Mouse (Mus musculus): ENCODE measurements around the gene Nsmce1. TPM values are rescaled to one million over a fixed set of nuclear protein-coding genes. Genes with fewer than 3 reads are reported as not detected.

Gene Nsmce1
- polyA plus RNA-seq, 1 experiment from 2014 or later, result 88.3 TPM

DNA sequence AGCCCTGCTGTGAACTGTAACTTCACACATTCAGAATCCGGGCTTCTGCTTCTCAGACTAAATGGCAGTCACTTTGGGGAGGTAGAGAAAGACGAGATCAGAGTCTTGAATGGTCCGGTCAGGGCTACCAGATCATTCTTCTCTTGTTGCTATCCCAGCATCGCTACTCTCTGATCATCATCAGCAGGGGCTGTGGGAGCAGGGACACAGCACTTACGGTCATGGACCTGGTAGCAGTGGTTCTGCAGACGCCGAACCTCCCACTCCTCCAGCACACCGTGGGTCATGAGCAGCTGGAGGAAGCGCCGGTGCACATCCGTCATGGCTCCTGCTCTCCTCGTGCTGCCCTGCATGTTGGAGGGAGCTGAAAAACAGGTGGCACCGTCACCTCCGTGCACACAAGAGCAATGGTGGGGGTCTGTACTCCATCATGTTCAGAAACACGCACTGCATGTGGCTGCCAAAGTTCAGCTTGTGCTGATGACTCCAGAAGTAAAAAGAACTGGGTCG lies 5.2 kb downstream of the Nsmce1 start:
- WGBS, result 94% methylated on average over 16 of the region's 16 CpGs
- H3K4me1 ChIP-seq, result peaks cover 16% of the 10 kb centered on the region
- no peak overlapping the region for H3K4me3 ChIP-seq
- 0 out of 2 replicates have a peak, but pooled peaks cover 3% of the 10 kb centered on the region for H3K36me3 ChIP-seq (replicated peaks)
- no peak overlapping the region for H3K4me2 ChIP-seq
- H3K27me3 ChIP-seq (replicated peaks), result no peaks in the 10 kb centered on the region
- no peak overlapping the region for H3K27ac ChIP-seq
- no peak for ATAC-seq (replicated peaks)
- H3K9ac ChIP-seq, result no peak overlapping the region
- H3K9me3 ChIP-seq, result no peaks in the 10 kb centered on the region

DNA sequence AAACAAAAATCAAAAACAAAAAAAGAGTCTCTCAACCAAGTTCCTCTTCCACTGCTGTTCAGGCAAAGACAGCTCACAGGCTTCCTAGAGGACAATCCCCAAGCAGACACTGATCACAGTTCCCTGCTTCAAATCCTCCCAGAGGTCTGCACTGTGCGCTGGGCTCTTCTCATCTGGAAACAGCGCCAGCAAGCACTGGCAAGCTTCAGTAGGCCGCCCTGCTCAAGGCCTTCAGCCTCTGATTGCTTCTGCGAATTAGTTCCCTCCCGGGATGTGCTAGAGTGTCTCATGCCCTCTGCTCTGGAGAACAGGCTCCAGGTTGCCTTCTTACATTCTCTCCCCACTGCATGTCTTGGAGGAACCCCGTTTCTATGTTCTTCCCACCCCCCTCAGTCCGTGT lies 6.6 kb downstream of the Nsmce1 start:
- H3K4me1 ChIP-seq, result peaks cover 8% of the 10 kb centered on the region
- no peaks in the 10 kb centered on the region for H3K9me3 ChIP-seq
- WGBS, result 93% methylated on average over 7 of the region's 7 CpGs
- no peak overlapping the region for H3K4me2 ChIP-seq
- 0 out of 2 replicates have a peak, but pooled peaks cover 4% of the 10 kb centered on the region for H3K36me3 ChIP-seq (replicated peaks)
- H3K27me3 ChIP-seq (replicated peaks), result no peaks in the 10 kb centered on the region
- no peak overlapping the region for H3K9ac ChIP-seq
- no peak overlapping the region for H3K4me3 ChIP-seq
- no peak for ATAC-seq (replicated peaks)
- no peak overlapping the region for H3K27ac ChIP-seq

DNA sequence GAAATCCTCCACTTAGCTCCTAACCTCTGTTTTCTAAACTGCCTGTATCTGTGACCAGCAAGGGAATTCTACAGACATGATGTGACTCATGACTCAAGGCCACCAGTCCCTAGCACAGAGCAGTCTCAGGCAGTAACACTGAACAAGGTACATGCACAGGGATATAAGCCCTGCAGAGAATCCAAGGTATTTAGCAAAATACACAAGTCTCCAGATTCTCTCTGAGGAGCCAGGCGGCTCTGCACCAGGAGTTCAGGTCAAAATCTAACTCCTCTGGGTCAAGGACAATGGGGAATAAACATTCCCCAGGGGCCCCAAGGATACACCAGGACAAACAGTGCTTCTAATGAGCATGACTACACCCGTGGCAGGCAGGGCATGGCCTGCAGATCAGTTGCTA lies 8.5 kb downstream of the Nsmce1 start:
- ATAC-seq (replicated peaks), result no peak
- Histone ChIP-seq H3K9me3 (no peaks in the 10 kb centered on the region), H3K4me3 (no peak overlapping the region), H3K27me3 (replicated peaks) (no peaks in the 10 kb centered on the region), H3K4me2 (no peak overlapping the region), H3K9ac (no peak overlapping the region), H3K4me1 (no peaks in the 10 kb centered on the region), H3K27ac (no peak overlapping the region), H3K36me3 (replicated peaks) (0 out of 2 replicates have a peak, but pooled peaks cover 4% of the 10 kb centered on the region)
- WGBS, result 64% methylated on average over 2 of the region's 2 CpGs

DNA sequence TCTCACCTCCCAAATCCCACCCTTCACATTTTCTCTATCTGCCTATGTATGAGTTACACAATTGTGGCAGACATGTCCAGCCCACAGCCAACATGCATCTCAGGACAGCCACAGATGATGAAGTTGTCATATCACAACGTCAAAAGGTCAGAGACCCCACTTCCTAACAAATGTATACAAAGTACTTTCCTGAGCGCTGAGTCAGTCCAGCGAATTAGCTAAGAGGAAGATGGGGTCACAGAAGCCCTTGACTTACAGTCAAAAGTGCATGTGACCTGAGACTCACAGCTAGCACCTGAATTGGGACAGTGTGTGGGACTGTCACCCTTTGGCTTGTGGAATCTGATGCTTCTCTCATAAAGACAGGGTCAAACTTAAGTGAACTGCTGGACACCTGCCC lies 9.1 kb downstream of the Nsmce1 start:
- Histone ChIP-seq H3K36me3 (replicated peaks) (0 out of 2 replicates have a peak, but pooled peaks cover 4% of the 10 kb centered on the region), H3K9me3 (no peaks in the 10 kb centered on the region), H3K27ac (no peak overlapping the region), H3K4me2 (no peak overlapping the region), H3K4me3 (no peak overlapping the region), H3K9ac (no peak overlapping the region), H3K4me1 (no peaks in the 10 kb centered on the region), H3K27me3 (replicated peaks) (no peaks in the 10 kb centered on the region)
- 85% methylated on average over 3 of the region's 3 CpGs for WGBS
- no peak for ATAC-seq (replicated peaks)

DNA sequence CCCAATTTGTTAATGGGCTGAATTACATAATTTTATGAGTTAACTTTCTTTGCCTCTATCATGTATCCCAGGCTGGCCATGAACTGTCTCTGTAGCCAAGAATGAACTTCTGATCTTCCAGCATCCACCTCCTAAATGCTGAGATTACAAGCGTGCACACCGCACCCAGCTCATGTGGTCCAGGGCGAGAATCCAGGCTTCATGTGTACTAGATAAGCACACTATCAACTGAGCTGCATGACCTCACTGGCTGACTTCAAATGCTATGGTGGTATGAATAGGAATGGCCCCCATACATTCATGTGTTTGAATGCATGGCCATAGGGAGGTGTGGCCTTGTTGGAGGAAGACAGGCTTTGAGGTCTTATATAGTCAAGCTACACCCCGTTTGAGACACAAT lies 10.9 kb downstream of the Nsmce1 start:
- Histone ChIP-seq H3K4me1 (peaks cover 7% of the 10 kb centered on the region; the same call in 1 of the 2 replicates), H3K27ac (no peak overlapping the region), H3K36me3 (replicated peaks) (0 out of 2 replicates have a peak, but pooled peaks cover 4% of the 10 kb centered on the region), H3K4me3 (no peak overlapping the region), H3K9me3 (no peaks in the 10 kb centered on the region), H3K4me2 (no peak overlapping the region), H3K27me3 (replicated peaks) (no peaks in the 10 kb centered on the region), H3K9ac (no peak overlapping the region)
- 96% methylated on average over 4 of the region's 4 CpGs for WGBS
- ATAC-seq (replicated peaks), result no peak

DNA sequence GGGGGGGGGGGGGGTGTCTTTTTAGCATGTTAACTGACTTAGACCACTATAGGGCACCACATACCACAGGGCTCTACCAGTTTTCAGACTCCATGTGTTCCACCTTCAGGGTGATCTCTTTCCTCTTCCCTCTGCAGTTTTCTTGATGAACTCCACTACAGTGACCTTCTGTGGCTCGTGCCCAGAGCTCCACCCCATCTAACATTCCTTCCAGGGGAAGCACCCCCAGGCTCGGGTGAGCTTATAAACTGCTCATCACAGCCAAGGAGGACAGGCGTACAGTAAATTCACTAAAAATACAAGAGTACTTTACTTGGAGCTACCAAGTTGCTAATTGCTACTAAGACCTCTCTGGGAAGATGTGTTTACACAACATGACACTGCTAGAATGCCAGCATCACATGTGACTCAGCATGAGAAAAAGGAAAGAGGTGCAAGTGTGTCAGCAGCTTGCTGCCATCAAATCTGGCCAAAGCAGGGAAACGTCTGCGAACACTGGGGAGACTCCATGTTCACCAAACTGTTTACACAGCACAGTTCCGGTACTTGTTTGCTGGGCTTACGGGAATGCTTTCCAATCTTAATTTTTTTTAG lies 12.9 kb downstream of the Nsmce1 start:
- no peaks in the 10 kb centered on the region for H3K9me3 ChIP-seq
- no peaks in the 10 kb centered on the region for H3K27me3 ChIP-seq (replicated peaks)
- H3K9ac ChIP-seq, result no peak overlapping the region
- no peak for ATAC-seq (replicated peaks)
- H3K27ac ChIP-seq, result no peak overlapping the region
- 0 out of 2 replicates have a peak, but pooled peaks cover 4% of the 10 kb centered on the region for H3K36me3 ChIP-seq (replicated peaks)
- peaks cover 7% of the 10 kb centered on the region; the same call in 1 of the 2 replicates for H3K4me1 ChIP-seq
- no peak overlapping the region for H3K4me2 ChIP-seq
- no peak overlapping the region for H3K4me3 ChIP-seq
- WGBS, result 87% methylated on average over 7 of the region's 7 CpGs

DNA sequence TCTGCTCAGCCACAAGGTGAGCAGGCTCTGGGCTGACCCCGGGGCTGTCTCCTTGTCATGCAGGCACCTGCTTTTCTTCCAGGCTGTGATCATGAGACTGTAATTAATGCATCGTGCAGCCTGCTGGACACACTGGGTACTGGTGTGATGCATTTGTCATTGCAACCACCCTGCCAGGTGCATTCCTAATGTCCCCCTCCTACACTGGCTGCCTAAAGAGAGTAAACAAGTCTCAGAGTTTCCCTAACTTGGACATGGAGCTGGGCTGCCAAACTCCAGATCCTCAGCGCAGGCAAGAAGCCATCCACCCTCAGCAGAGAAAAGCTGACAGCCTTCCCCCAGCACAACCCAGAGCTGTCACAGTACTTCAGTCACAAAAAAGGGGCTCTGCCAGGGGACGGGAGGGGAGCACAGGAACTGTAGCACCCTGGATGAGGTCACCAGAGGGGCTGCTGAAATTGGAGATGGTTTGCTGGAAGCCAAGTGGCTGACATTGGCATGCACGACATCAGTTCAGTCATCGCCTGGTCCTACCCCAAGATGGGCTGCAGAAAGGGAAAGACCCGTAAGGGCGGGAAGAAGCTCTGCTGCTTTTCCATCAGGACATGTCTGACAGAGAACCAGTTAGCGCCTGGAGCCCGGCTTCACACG lies 15.7 kb downstream of the Nsmce1 start:
- no peak overlapping the region for H3K4me2 ChIP-seq
- 0 out of 2 replicates have a peak, but pooled peaks cover 1% of the 10 kb centered on the region for H3K36me3 ChIP-seq (replicated peaks)
- no peaks in the 10 kb centered on the region for H3K27me3 ChIP-seq (replicated peaks)
- no peaks in the 10 kb centered on the region for H3K9me3 ChIP-seq
- WGBS, result 52% methylated on average over 11 of the region's 11 CpGs
- ATAC-seq (replicated peaks), result 0 out of 2 replicates have a peak, but pooled peaks have one; percentile 26
- H3K27ac ChIP-seq, result peak overlapping the region; percentile 31; the same call in 1 of the 2 replicates
- peaks cover 13% of the 10 kb centered on the region for H3K4me1 ChIP-seq
- no peak overlapping the region for H3K4me3 ChIP-seq
- H3K9ac ChIP-seq, result no peak overlapping the region

DNA sequence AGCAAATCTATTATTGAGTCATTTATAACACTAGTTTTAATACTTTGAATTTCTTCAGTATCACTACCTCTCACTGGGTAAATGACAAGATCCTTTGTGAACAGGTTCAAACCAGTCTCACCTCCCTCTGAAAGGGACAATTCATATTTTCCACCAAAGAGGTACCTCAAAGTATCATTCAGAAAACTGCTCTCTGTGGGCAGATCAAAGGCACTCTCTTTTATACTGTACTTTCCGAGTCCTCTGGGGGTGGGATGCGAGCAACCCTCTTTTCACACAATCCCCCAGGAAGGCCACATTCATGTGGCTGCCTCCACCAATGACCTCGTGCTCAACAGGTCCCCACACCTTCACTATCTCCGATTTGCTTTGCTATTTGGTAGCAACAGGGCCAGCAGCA lies 16.9 kb downstream of the Nsmce1 start:
- Histone ChIP-seq H3K4me2 (no peak overlapping the region), H3K4me1 (peaks cover 13% of the 10 kb centered on the region), H3K36me3 (replicated peaks) (0 out of 2 replicates have a peak, but pooled peaks cover 3% of the 10 kb centered on the region), H3K9ac (no peak overlapping the region), H3K9me3 (no peaks in the 10 kb centered on the region), H3K27ac (no peak overlapping the region), H3K27me3 (replicated peaks) (no peaks in the 10 kb centered on the region), H3K4me3 (no peak overlapping the region)
- ATAC-seq (replicated peaks), result no peak
- WGBS, result 85% methylated on average over 4 of the region's 4 CpGs

DNA sequence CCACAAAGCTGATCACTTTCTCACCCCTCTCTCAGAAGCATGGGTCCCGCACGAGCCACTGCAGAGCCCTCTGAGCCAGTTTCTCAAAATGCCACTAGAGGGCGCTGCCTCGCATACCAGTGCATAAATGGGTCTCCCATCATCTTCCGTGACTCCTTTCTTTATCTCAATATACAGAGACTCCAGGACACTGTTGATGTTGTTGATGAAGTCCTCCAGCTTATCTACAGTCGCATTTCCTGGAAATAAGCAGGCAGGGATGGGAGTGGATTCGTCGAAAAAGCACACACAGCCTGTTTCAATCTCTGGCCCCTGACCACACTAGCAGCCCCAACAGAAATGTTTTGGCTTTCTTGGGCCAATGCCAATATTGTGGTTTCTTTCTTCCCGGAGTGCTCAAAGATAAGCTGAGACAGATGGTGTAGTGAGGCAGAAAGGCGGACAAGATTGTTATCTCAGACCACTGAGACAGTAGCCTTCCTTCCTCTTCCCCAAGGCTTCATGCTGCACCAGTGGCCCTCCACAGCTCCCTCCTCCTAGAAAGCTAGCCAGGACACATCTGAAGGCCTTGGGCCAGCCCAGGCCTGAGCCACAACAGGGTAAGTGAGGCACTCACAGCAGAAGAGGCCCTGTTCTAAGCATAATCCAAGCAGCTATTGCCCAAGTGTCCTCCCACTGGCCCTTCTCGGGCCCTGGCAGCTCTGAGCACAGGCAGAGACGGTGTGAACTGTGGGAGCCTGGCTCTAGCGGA lies 19.2 kb downstream of the Nsmce1 start:
- WGBS, result 35% methylated on average over 13 of the region's 13 CpGs
- Histone ChIP-seq H3K4me3 (no peak overlapping the region), H3K4me2 (no peak overlapping the region)

DNA sequence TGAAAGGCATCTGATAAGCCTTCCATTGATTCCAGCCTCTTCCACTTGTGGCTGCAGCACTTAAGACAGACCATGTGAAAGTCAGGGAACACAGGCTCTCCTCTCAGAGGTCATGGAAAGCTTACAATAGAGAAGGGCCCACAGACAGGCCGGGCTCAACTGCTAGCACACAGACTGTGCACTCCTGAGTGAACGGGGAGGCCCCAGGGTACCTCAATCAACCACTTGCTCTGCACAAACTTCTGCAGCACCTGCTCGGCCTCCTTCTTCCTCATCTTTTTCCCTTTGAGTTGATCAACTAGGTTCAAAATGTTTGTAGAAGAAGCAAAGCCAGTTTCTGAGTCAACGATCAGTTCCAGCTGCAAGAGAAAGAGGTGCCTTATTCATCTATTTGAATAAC lies 20.5 kb downstream of the Nsmce1 start:
- H3K9ac ChIP-seq, result no peak overlapping the region
- H3K4me3 ChIP-seq, result no peak overlapping the region
- ATAC-seq (replicated peaks), result no peak
- peaks cover 11% of the 10 kb centered on the region for H3K36me3 ChIP-seq (replicated peaks)
- H3K9me3 ChIP-seq, result no peaks in the 10 kb centered on the region
- H3K27ac ChIP-seq, result no peak overlapping the region
- H3K4me1 ChIP-seq, result peaks cover 6% of the 10 kb centered on the region
- WGBS, result 93% methylated on average over 4 of the region's 4 CpGs
- no peaks in the 10 kb centered on the region for H3K27me3 ChIP-seq (replicated peaks)
- H3K4me2 ChIP-seq, result no peak overlapping the region

More for the DNA sequence above, 19.2 kb downstream of the Nsmce1 start:
- H3K9me3 ChIP-seq, result no peaks in the 10 kb centered on the region
- peak overlapping the region; percentile 53 for H3K27ac ChIP-seq
- peaks cover 6% of the 10 kb centered on the region for H3K36me3 ChIP-seq (replicated peaks)
- peak; percentile 59 for ATAC-seq (replicated peaks)
- H3K4me1 ChIP-seq, result peaks cover 13% of the 10 kb centered on the region
- H3K9ac ChIP-seq, result no peak overlapping the region
- H3K27me3 ChIP-seq (replicated peaks), result no peaks in the 10 kb centered on the region

DNA sequence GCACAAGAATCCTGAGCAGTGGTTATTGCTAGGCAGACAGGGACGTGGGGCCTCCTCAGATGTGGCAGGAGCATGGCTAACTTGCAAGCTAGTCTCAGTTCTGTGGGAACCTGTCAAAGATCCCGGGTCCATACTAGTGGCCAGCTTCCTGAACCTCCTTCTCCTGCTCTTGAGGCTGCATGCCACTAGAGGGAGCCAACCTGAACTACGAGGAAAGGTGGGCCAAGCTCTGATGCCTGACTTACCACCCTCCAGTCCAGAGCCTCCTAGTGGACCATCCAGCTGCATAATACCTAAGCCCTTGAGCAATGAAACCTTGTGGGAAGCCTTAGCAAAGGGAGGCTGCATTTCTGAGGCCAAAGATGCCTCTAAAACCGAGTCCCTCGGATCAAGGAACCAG lies 21.5 kb downstream of the Nsmce1 start:
- Histone ChIP-seq H3K9ac (no peak overlapping the region), H3K9me3 (no peaks in the 10 kb centered on the region), H3K4me3 (no peak overlapping the region), H3K4me1 (peaks cover 6% of the 10 kb centered on the region), H3K27me3 (replicated peaks) (no peaks in the 10 kb centered on the region), H3K36me3 (replicated peaks) (peaks cover 14% of the 10 kb centered on the region), H3K27ac (no peak overlapping the region), H3K4me2 (no peak overlapping the region)
- 0 out of 2 replicates have a peak, but pooled peaks have one; percentile 14 for ATAC-seq (replicated peaks)
- WGBS, result 32% methylated on average over 5 of the region's 5 CpGs

DNA sequence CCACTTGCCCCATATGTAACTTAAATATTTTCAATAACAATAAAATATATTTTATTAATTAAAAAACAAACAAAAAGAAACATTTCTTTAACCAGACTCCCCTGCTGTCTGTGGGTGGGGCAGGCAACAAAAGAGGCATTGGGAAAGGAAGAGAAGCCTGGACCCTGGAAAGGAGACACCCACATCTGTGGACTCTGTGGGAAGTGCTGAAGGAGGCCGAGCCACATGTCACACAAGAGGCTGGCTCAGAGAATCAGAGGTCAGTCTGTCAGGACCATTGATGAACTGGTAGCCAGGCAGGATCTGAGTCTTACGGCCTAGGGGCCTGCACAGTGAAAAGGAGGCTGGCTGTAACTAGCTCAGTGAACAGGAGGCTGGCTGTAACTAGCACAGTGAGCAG lies 29.2 kb downstream of the Nsmce1 start:
- Histone ChIP-seq H3K9ac (no peak overlapping the region), H3K27me3 (replicated peaks) (no peaks in the 10 kb centered on the region), H3K9me3 (no peaks in the 10 kb centered on the region), H3K4me1 (no peaks in the 10 kb centered on the region), H3K27ac (no peak overlapping the region), H3K4me2 (no peak overlapping the region), H3K4me3 (no peak overlapping the region), H3K36me3 (replicated peaks) (peaks cover 8% of the 10 kb centered on the region; the same call in 1 of the 2 replicates)
- ATAC-seq (replicated peaks), result no peak
- WGBS, result 55% methylated on average over 2 of the region's 2 CpGs
